Comparison of ENCODE assay signal across 15 mouse cellular contexts in the genomic region with DNA sequence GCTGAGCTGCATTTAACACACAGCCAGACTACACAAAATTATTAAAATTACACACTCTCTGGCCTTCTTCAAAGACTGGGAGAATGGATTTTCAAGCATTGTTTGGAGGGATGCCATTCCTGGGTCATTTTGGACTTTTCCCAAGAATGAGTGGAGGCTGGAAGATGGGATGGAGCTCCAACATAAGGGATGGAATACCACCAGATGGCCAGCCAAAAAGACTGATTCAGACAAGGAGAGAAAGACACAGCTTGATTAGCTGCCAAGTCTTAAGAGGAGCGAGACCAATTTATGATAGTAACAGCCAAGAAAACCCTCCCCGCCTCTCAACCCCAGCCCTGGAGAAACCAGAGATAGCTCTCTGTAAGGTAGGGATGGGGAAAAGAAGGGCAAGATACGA.
DNase-seq lines count a peak whose midpoint lies in the region; ATAC-seq and TF ChIP-seq lines count a peak whose summit lies in the region.
"Had no signal": no experiment of that assay in that cellular context is flagged by ENCODE, and none has a peak within 500 bp of the region (broad histone marks: within the 10 kb centered on the region; RNA-seq: fewer than 3 reads in every experiment).

No protein-coding gene starts in this region.

- H3K9ac ChIP-seq in limb, embryonic 14.5 days (ENCODE audit: low read depth, low read length, severe bottlenecking): no peak overlapping the region
- no peak overlapping the region for H3K9ac ChIP-seq in liver, embryonic 12.5 days
- H3K9ac ChIP-seq: heart, embryonic 15.5 days; limb, embryonic 13.5 days; stomach, embryonic 15.5 days had no signal

- H3K4me2 ChIP-seq in limb, embryonic 14.5 days (replicated peaks; ENCODE audit: low read depth, low read length, severe bottlenecking): no peak overlapping the region
- H3K4me2 ChIP-seq in liver, embryonic 12.5 days: no peak overlapping the region
- H3K4me2 ChIP-seq: heart, embryonic 15.5 days; limb, embryonic 13.5 days; stomach, embryonic 15.5 days had no signal

- 72% methylated on average over 3 of the region's 3 CpGs for WGBS in limb, embryonic 14.5 days
- 92% methylated on average over 3 of the region's 3 CpGs for WGBS in limb, embryonic 10.5 days
- 60% methylated on average over 3 of the region's 3 CpGs for WGBS in liver, embryonic 12.5 days (ENCODE audit: insufficient replicate concordance)

- no peak overlapping the region for H3K4me3 ChIP-seq in limb, embryonic 14.5 days (replicated peaks; ENCODE audit: low read length)
- H3K4me3 ChIP-seq in limb, embryonic 10.5 days: no peak overlapping the region
- H3K4me3 ChIP-seq in liver, embryonic 12.5 days: no peak overlapping the region
- H3K4me3 ChIP-seq: forebrain, embryonic 10.5 days; heart, embryonic 15.5 days; limb, embryonic 13.5 days; stomach, embryonic 15.5 days had no signal

- TF ChIP-seq POLR2A in limb, embryonic 14.5 days (IDR thresholded peaks at IDR 0.05; ENCODE audit: borderline replicate concordance, extremely low read depth, insufficient read depth, insufficient read length): no peak

- no peaks in the 10 kb centered on the region for H3K9me3 ChIP-seq in limb, embryonic 14.5 days (ENCODE audit: control insufficient read depth, low read length)
- H3K9me3 ChIP-seq in limb, embryonic 10.5 days (replicated peaks): no peaks in the 10 kb centered on the region
- H3K9me3 ChIP-seq in liver, embryonic 12.5 days (replicated peaks): no peaks in the 10 kb centered on the region
- H3K9me3 ChIP-seq: forebrain, embryonic 10.5 days; heart, embryonic 15.5 days; limb, embryonic 13.5 days; stomach, embryonic 15.5 days had no signal

- no peak for DNase-seq in frontal cortex, postnatal 25 days (ENCODE audit: low spot score in 2 of 2)
- DNase-seq in limb, embryonic 14.5 days (ENCODE audit: low spot score): peak; percentile 50
- DNase-seq in limb, embryonic 10.5 days (ENCODE audit: low spot score): no peak
- DNase-seq in brain, adult 2 months (ENCODE audit: low read depth, low spot score): peak; percentile 76
- DNase-seq in cerebellum, postnatal 25 days: peak; percentile 25 to 62
- DNase-seq: gastrocnemius, postnatal 10 days; layer of hippocampus, postnatal 36 days; thymus, postnatal 25 days had no signal

- H3K27ac ChIP-seq in limb, embryonic 14.5 days (replicated peaks; ENCODE audit: low read depth, low read length): no peak overlapping the region
- no peak overlapping the region for H3K27ac ChIP-seq in limb, embryonic 10.5 days
- H3K27ac ChIP-seq in liver, embryonic 12.5 days: no peak overlapping the region
- H3K27ac ChIP-seq: forebrain, embryonic 10.5 days; heart, embryonic 15.5 days; limb, embryonic 13.5 days; stomach, embryonic 15.5 days had no signal

- H3K27me3 ChIP-seq in limb, embryonic 14.5 days (ENCODE audit: control insufficient read depth, insufficient read depth, low read length): no peaks in the 10 kb centered on the region
- no peaks in the 10 kb centered on the region for H3K27me3 ChIP-seq in limb, embryonic 10.5 days (ENCODE audit: low read depth, poor library complexity, severe bottlenecking)
- no peaks in the 10 kb centered on the region for H3K27me3 ChIP-seq in liver, embryonic 12.5 days (replicated peaks)
- H3K27me3 ChIP-seq: heart, embryonic 15.5 days; limb, embryonic 13.5 days; stomach, embryonic 15.5 days had no signal

- H3K36me3 ChIP-seq in limb, embryonic 14.5 days (ENCODE audit: control insufficient read depth, insufficient read depth, low read length): no peaks in the 10 kb centered on the region
- no peaks in the 10 kb centered on the region for H3K36me3 ChIP-seq in limb, embryonic 10.5 days
- H3K36me3 ChIP-seq in liver, embryonic 12.5 days: no peaks in the 10 kb centered on the region
- H3K36me3 ChIP-seq: forebrain, embryonic 10.5 days; heart, embryonic 15.5 days; limb, embryonic 13.5 days; stomach, embryonic 15.5 days had no signal

- no peaks in the 10 kb centered on the region for H3K4me1 ChIP-seq in limb, embryonic 14.5 days (ENCODE audit: control insufficient read depth, insufficient read depth, low read length)
- no peaks in the 10 kb centered on the region for H3K4me1 ChIP-seq in limb, embryonic 10.5 days
- H3K4me1 ChIP-seq in liver, embryonic 12.5 days: no peaks in the 10 kb centered on the region
- H3K4me1 ChIP-seq: forebrain, embryonic 10.5 days; heart, embryonic 15.5 days; limb, embryonic 13.5 days; stomach, embryonic 15.5 days had no signal

- 0 out of 2 replicates have a peak, but pooled peaks have one; percentile 38 for ATAC-seq in frontal cortex, adult (ENCODE audit: low TSS enrichment)
- ATAC-seq in limb, embryonic 14.5 days (ENCODE audit: low FRiP score, low read depth): no peak
- no peak for ATAC-seq in liver, embryonic 12.5 days
- no peak for ATAC-seq in activated CD4-positive, CD25-positive, alpha-beta regulatory T cell, adult 4 months

Comparison
In these comparisons a context has a peak if more than half of its experiments do, and no peak if none do; other contexts are left out.
1. DNase-seq: peak in limb, embryonic 14.5 days (single experiment), brain, adult 2 months (single experiment) and cerebellum, postnatal 25 days (2 of 2); none in frontal cortex, postnatal 25 days (0 of 2) and limb, embryonic 10.5 days (single experiment).